Mouse (Mus musculus) right cerebral cortex, adult 2 months (tissue): ENCODE data around the gene Npepps.

Source experiments
- DNase-seq, 2 experiments: peaks; one replicate each; pipeline ENCODE4 v3.0.0; 2021 to 2022; ENCODE audit warnings: low spot score in 2 of 2

The Npepps gene

GRCm38 (mm10) chr11:97186947-97187763, 93.3 kb downstream of the Npepps start:
- DNase-seq: peak; percentile 94 to 98

- no peak for DNase-seq
These were observed 94.5 kb downstream of the Npepps start for GRCm38 (mm10) chr11:97185704-97186614.

GRCm38 (mm10) chr11:97184875-97185274, 95.6 kb downstream of the Npepps start:
- no peak for DNase-seq

GRCm38 (mm10) chr11:97182446-97182845, 98.0 kb downstream of the Npepps start:
- no peak for DNase-seq

- no peak for DNase-seq
These were observed 99.4 kb downstream of the Npepps start for GRCm38 (mm10) chr11:97181061-97181460.

- DNase-seq: no peak
These were observed 102.2 kb downstream of the Npepps start for GRCm38 (mm10) chr11:97178198-97178597.

- DNase-seq: peak; percentile 57
These were observed 103.6 kb downstream of the Npepps start for GRCm38 (mm10) chr11:97176851-97177250.

GRCm38 (mm10) chr11:97175499-97175898, 104.9 kb downstream of the Npepps start:
- DNase-seq: peak; percentile 58 to 68

GRCm38 (mm10) chr11:97160341-97160740, 120.1 kb downstream of the Npepps start:
- no peak for DNase-seq

GRCm38 (mm10) chr11:97156999-97157398, 123.4 kb downstream of the Npepps start:
- no peak for DNase-seq
